Mouse (Mus musculus) testis, adult 2 months (tissue): Measurements from ENCODE around the gene Rhbdf2. TPM values are rescaled to one million over a fixed set of nuclear protein-coding genes. Genes with fewer than 3 reads are reported as not detected.
A peak's percentile ranks its signal among the peaks of the same experiment; 100 is the strongest.

Experiments used
- H3K27ac ChIP-seq: fragments of 200-500 bp; 2 replicates; pipeline ENCODE4 v1.5.1; 2012; ENCODE audit warnings: low read depth, low read length; ENCODE audit not compliant: control insufficient read depth, insufficient read depth
- H3K27me3 ChIP-seq: fragments of 200-500 bp; 2 replicates; pipeline ENCODE4 v1.6.1; 2012; ENCODE audit warnings: mild to moderate bottlenecking, low read length, moderate library complexity; ENCODE audit not compliant: control insufficient read depth, insufficient read depth
- H3K36me3 ChIP-seq: fragments of 200-500 bp; 2 replicates; pipeline ENCODE4 v1.6.1; 2012; ENCODE audit warnings: mild to moderate bottlenecking, low read length; ENCODE audit not compliant: control insufficient read depth, insufficient read depth
- H3K4me1 ChIP-seq: fragments of 200-500 bp; 2 replicates; pipeline ENCODE4 v1.6.1; 2012; ENCODE audit warnings: low read length; ENCODE audit not compliant: control insufficient read depth, insufficient read depth
- H3K4me3 ChIP-seq: fragments of 200-500 bp; 2 replicates; pipeline ENCODE4 v1.5.1; 2012; ENCODE audit warnings: low read depth, mild to moderate bottlenecking, low read length, moderate library complexity, mixed read lengths; ENCODE audit not compliant: control insufficient read depth
- CTCF ChIP-seq: fragments of 200-500 bp; IDR thresholded peaks from 2 replicates; pipeline ENCODE4 v1.5.1; 2012; ENCODE audit warnings: low read depth, mild to moderate bottlenecking, inconsistent platforms, low read length, moderate library complexity; ENCODE audit not compliant: control insufficient read depth, insufficient read depth, insufficient replicate concordance
- POLR2A ChIP-seq: fragments of 200-500 bp; IDR thresholded peaks from 2 replicates; pipeline ENCODE4 v1.6.1; 2012; ENCODE audit warnings: low read depth, mild to moderate bottlenecking, inconsistent platforms, low read length, moderate library complexity; ENCODE audit not compliant: control insufficient read depth
- polyA plus RNA-seq: library from polyadenylated mRNA; depleted of rRNA; stranded (reverse); fragments of >200 nt; gene quantifications from 2 replicates; pipeline ENCODE4 v1.2.3, GENCODE M21; 2012

Rhbdf2 gene
- polyA plus RNA-seq, 1 experiment = 7.5 TPM

DNA sequence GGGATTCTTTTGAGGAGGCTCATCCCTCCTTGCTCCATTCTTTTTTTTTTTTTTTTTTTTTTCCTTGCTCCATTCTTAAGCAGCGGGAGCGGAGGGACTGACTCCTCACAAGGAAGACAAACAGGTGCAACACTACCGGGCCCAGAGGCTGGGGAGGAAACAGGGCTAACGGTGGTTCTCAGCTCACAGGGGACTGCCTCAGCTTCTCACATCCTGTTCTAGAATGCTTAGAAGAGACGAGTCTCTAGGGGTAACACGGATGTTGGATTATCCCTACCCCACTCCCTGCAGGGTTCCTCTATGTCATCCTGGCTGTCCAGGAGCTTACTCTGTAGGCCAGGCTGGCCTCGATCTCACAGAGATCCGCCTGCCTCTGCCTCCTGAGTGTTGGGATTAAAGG, 37.2 kb downstream of the Rhbdf2 start:
- Histone ChIP-seq H3K4me3 (no peak overlapping the region), H3K27ac (no peak overlapping the region), H3K36me3 (no peaks in the 10 kb centered on the region), H3K27me3 (no peaks in the 10 kb centered on the region), H3K4me1 (peaks cover 2% of the 10 kb centered on the region)
- TF ChIP-seq CTCF = no peak
- no peak for TF ChIP-seq POLR2A

- no peak overlapping the region for H3K4me3 ChIP-seq
- H3K4me1 ChIP-seq = peaks cover 2% of the 10 kb centered on the region
- H3K27ac ChIP-seq = no peak overlapping the region
- no peaks in the 10 kb centered on the region for H3K36me3 ChIP-seq
- no peaks in the 10 kb centered on the region for H3K27me3 ChIP-seq
- TF ChIP-seq CTCF (no peak), POLR2A (no peak)
Measured at GRCm38 (mm10) chr11:116589020-116589531, 37.7 kb downstream of the Rhbdf2 start.

GRCm38 (mm10) chr11:116586801-116587631, 39.8 kb downstream of the Rhbdf2 start:
- Histone ChIP-seq H3K4me1 (peaks cover 2% of the 10 kb centered on the region), H3K27me3 (no peaks in the 10 kb centered on the region), H3K27ac (no peak overlapping the region), H3K4me3 (no peak overlapping the region; the same call in 1 of the 2 replicates), H3K36me3 (no peaks in the 10 kb centered on the region)
- no peak for TF ChIP-seq POLR2A
- peak; percentile 99 for TF ChIP-seq CTCF

DNA sequence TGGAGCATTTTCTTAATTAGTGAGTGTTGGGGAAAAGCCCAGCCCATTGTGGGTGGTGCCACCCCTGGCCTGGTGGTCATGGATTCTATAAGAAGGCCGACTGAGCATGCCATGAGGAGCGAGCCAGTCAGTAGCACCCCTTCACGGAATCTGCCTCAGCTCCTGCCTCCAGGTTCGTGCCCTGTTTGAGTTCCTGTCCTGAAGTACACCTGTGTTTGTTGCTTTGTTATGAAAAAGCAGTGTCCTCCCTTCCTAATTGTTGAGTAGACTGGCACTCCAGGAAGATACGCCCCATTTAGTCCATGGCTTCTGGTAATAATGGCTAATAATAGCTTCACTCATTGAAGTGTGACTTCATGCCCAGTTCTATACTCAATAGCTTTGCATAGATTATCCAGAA, 40.5 kb downstream of the Rhbdf2 start, which contains the start of gene Aanat:
Aanat (plus strand) TSS at position 123 of the 400 bp plus-strand sequence.
- H3K4me1 ChIP-seq = peaks cover 2% of the 10 kb centered on the region
- TF ChIP-seq CTCF (no peak), POLR2A (no peak)
- H3K36me3 ChIP-seq = no peaks in the 10 kb centered on the region
- no peak within 1 kb of the TSS; the same call in 1 of the 2 replicates for H3K4me3 ChIP-seq
- no peaks in the 10 kb centered on the region for H3K27me3 ChIP-seq
- H3K27ac ChIP-seq = no peak within 1 kb of the TSS

- Histone ChIP-seq H3K36me3 (no peaks in the 10 kb centered on the region), H3K27me3 (no peaks in the 10 kb centered on the region), H3K4me3 (no peak overlapping the region), H3K4me1 (peaks cover 2% of the 10 kb centered on the region), H3K27ac (no peak overlapping the region)
- TF ChIP-seq CTCF = no peak
- no peak for TF ChIP-seq POLR2A
Measured at GRCm38 (mm10) chr11:116585682-116586081, 41.1 kb downstream of the Rhbdf2 start.

DNA sequence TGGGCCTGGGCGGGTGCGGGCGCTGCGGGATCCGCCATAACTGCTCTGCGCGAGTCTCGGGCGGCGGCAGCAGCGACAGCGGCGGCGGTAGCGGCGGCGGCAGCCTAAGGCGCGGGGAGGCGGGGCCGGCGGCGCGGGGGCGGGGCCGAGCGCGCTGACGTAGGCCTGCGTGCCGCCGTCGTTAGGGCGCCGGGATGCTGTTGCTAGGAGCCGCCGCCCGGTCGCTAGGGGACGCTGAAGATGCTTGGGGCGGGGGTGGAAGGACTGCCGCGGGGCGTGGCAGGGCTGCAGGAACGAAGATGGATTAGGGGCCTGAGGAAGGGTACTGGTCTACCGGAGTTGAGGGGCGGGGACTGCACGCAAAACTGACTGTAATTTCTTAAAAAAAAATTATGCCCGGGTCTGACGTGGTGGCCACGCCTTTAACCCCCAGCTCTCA, 45.4 kb downstream of the Rhbdf2 start, which contains the start of gene Ube2o:
Ube2o (minus strand) TSS at position 72 of the 439 bp plus-strand sequence.
- H3K27ac ChIP-seq = peak within 1 kb of the TSS; percentile 67
- H3K36me3 ChIP-seq = no peaks in the 10 kb centered on the region; the same call in 1 of the 2 replicates
- H3K4me1 ChIP-seq = peaks cover under 1% of the 10 kb centered on the region
- H3K4me3 ChIP-seq = peak within 1 kb of the TSS; percentile 91
- TF ChIP-seq CTCF (no peak), POLR2A (peak; percentile 62)
- H3K27me3 ChIP-seq = no peaks in the 10 kb centered on the region

- TF ChIP-seq POLR2A = no peak
- TF ChIP-seq CTCF = no peak
- H3K4me1 ChIP-seq = peaks cover 6% of the 10 kb centered on the region
- H3K27me3 ChIP-seq = no peaks in the 10 kb centered on the region
- H3K4me3 ChIP-seq = peak overlapping the region; percentile 91
- peak overlapping the region; percentile 67 for H3K27ac ChIP-seq
- H3K36me3 ChIP-seq = no peaks in the 10 kb centered on the region; the same call in 1 of the 2 replicates
Measured at GRCm38 (mm10) chr11:116580711-116581375, 46.0 kb downstream of the Rhbdf2 start.
